In genomic region chr9:35335888-35336700, GRCm38 (mm10) we compare ENCODE assay signal across 9 mouse cellular contexts.
A peak's percentile ranks its signal among the peaks of the same experiment; 100 is the strongest.
DNase-seq lines count a peak whose midpoint lies in the region; ATAC-seq and TF ChIP-seq lines count a peak whose summit lies in the region.
"Had no signal": no experiment of that assay in that cellular context is flagged by ENCODE, and none has a peak within 500 bp of the region (broad histone marks: within the 10 kb centered on the region; RNA-seq: fewer than 3 reads in every experiment).

No protein-coding gene starts in this region.

- peak; percentile 53 for ATAC-seq in embryonic facial prominence, embryonic 13.5 days (ENCODE audit: insufficient number of reproducible peaks, insufficient read depth, low FRiP score, low TSS enrichment, low read depth)
- ATAC-seq in stomach, postnatal 0 days (ENCODE audit: low FRiP score, low TSS enrichment): peak; percentile 70
- ATAC-seq in liver, embryonic 12.5 days: no peak

- peak overlapping the region; percentile 92 for H3K27ac ChIP-seq in embryonic facial prominence, embryonic 13.5 days
- H3K27ac ChIP-seq in limb, embryonic 10.5 days: peak overlapping the region; percentile 86
- peak overlapping the region; percentile 69; the same call in 1 of the 2 replicates for H3K27ac ChIP-seq in stomach, postnatal 0 days (replicated peaks)
- H3K27ac ChIP-seq in liver, embryonic 12.5 days: no peak overlapping the region
- H3K27ac ChIP-seq: liver, embryonic 15.5 days had no signal

- 46% methylated on average over 15 of the region's 15 CpGs for WGBS in embryonic facial prominence, embryonic 13.5 days
- WGBS in limb, embryonic 10.5 days: 65% methylated on average over 15 of the region's 15 CpGs
- 48% methylated on average over 15 of the region's 15 CpGs for WGBS in stomach, postnatal 0 days
- WGBS in liver, embryonic 12.5 days (ENCODE audit: insufficient replicate concordance): 59% methylated on average over 15 of the region's 15 CpGs

- no peak overlapping the region for H3K4me3 ChIP-seq in C2C12 (ENCODE audit: insufficient read depth, poor library complexity, severe bottlenecking)
- H3K4me3 ChIP-seq in embryonic facial prominence, embryonic 13.5 days: no peak overlapping the region
- H3K4me3 ChIP-seq in limb, embryonic 10.5 days: no peak overlapping the region
- H3K4me3 ChIP-seq in stomach, postnatal 0 days (ENCODE audit: low read depth, low read length): no peak overlapping the region
- no peak overlapping the region for H3K4me3 ChIP-seq in liver, embryonic 12.5 days
- H3K4me3 ChIP-seq: liver, embryonic 15.5 days had no signal

- TF ChIP-seq EP300 in stomach, postnatal 0 days (optimal IDR thresholded peaks at IDR 0.05): no peak

- H3K9me3 ChIP-seq in embryonic facial prominence, embryonic 13.5 days: no peaks in the 10 kb centered on the region
- H3K9me3 ChIP-seq in limb, embryonic 10.5 days (replicated peaks): no peaks in the 10 kb centered on the region
- H3K9me3 ChIP-seq in stomach, postnatal 0 days (ENCODE audit: control insufficient read depth, low read length): no peaks in the 10 kb centered on the region
- no peaks in the 10 kb centered on the region for H3K9me3 ChIP-seq in liver, embryonic 12.5 days (replicated peaks)
- H3K9me3 ChIP-seq: liver, embryonic 15.5 days had no signal

- no peak overlapping the region for H3ac ChIP-seq in C2C12 (ENCODE audit: control insufficient read depth, insufficient read length, low read depth)

- no peaks in the 10 kb centered on the region for H3K79me2 ChIP-seq in C2C12 (ENCODE audit: control insufficient read depth, insufficient read depth)

- H3K36me3 ChIP-seq in C2C12 (ENCODE audit: control insufficient read depth, insufficient read depth): no peaks in the 10 kb centered on the region
- H3K36me3 ChIP-seq in embryonic facial prominence, embryonic 13.5 days: no peaks in the 10 kb centered on the region
- H3K36me3 ChIP-seq in limb, embryonic 10.5 days: no peaks in the 10 kb centered on the region
- H3K36me3 ChIP-seq in stomach, postnatal 0 days (ENCODE audit: control insufficient read depth, insufficient read depth, low read length): no peaks in the 10 kb centered on the region
- H3K36me3 ChIP-seq in liver, embryonic 12.5 days: no peaks in the 10 kb centered on the region
- H3K36me3 ChIP-seq: liver, embryonic 15.5 days had no signal

- no peak overlapping the region for H3K9ac ChIP-seq in embryonic facial prominence, embryonic 13.5 days
- H3K9ac ChIP-seq in stomach, postnatal 0 days (ENCODE audit: low read length): no peak overlapping the region
- no peak overlapping the region for H3K9ac ChIP-seq in liver, embryonic 12.5 days
- H3K9ac ChIP-seq: liver, embryonic 15.5 days had no signal

- no peaks in the 10 kb centered on the region for H3K27me3 ChIP-seq in C2C12 (ENCODE audit: control insufficient read depth, insufficient read depth, insufficient read length)
- no peaks in the 10 kb centered on the region for H3K27me3 ChIP-seq in embryonic facial prominence, embryonic 13.5 days
- peaks cover 19% of the 10 kb centered on the region; the same call in 1 of the 2 replicates for H3K27me3 ChIP-seq in limb, embryonic 10.5 days (ENCODE audit: low read depth, poor library complexity, severe bottlenecking)
- no peaks in the 10 kb centered on the region for H3K27me3 ChIP-seq in stomach, postnatal 0 days (ENCODE audit: control insufficient read depth, insufficient read depth, low read length)
- no peaks in the 10 kb centered on the region for H3K27me3 ChIP-seq in liver, embryonic 12.5 days (replicated peaks)
- H3K27me3 ChIP-seq: liver, embryonic 15.5 days had no signal

- TF ChIP-seq CTCF in C2C12 (IDR thresholded peaks at IDR 0.05; ENCODE audit: control insufficient read depth, insufficient read depth, insufficient read length): no peak
- no peak for TF ChIP-seq CTCF in stomach, postnatal 0 days (IDR thresholded peaks at IDR 0.05; ENCODE audit: low read depth)

- H3K79me3 ChIP-seq in C2C12 (ENCODE audit: low read depth): no peaks in the 10 kb centered on the region

- peak overlapping the region; percentile 16; the same call in 1 of the 2 replicates for H3K4me2 ChIP-seq in embryonic facial prominence, embryonic 13.5 days
- 0 out of 2 replicates have a peak overlapping the region, but pooled peaks have one; percentile 17 for H3K4me2 ChIP-seq in stomach, postnatal 0 days (replicated peaks; ENCODE audit: low read depth)
- H3K4me2 ChIP-seq in liver, embryonic 12.5 days: no peak overlapping the region
- H3K4me2 ChIP-seq: liver, embryonic 15.5 days had no signal

- peaks cover 92% of the 10 kb centered on the region for H3K4me1 ChIP-seq in embryonic facial prominence, embryonic 13.5 days
- H3K4me1 ChIP-seq in limb, embryonic 10.5 days: peaks cover 90% of the 10 kb centered on the region
- peaks cover 11% of the 10 kb centered on the region for H3K4me1 ChIP-seq in stomach, postnatal 0 days (replicated peaks; ENCODE audit: control insufficient read depth, insufficient read depth)
- H3K4me1 ChIP-seq in liver, embryonic 12.5 days: no peaks in the 10 kb centered on the region
- H3K4me1 ChIP-seq: liver, embryonic 15.5 days had no signal

- peak; percentile 50 for DNase-seq in adrenal gland, adult 2 months
- no peak for DNase-seq in adrenal gland, adult 18-20 months (ENCODE audit: low spot score in 2 of 2)
- DNase-seq in limb, embryonic 10.5 days (ENCODE audit: low spot score): peak; percentile 48
- DNase-seq in stomach, postnatal 0 days (ENCODE audit: low spot score): peak; percentile 47
- no peak for DNase-seq in ovary, postnatal 10 days (ENCODE audit: low spot score)

TF ChIP-seq in C2C12, 6 proteins besides CTCF, POLR2A, EP300 and RAD21:
- TF ChIP-seq MAX (IDR thresholded peaks at IDR 0.05) (peak; percentile 36), CEBPB (IDR thresholded peaks at IDR 0.05; ENCODE audit: low read depth) (no peak), MYOD1 (IDR thresholded peaks at IDR 0.05; ENCODE audit: control insufficient read depth, insufficient read length, low read depth) (peak; percentile 93)

Comparison
In these comparisons a context has a peak if more than half of its experiments do, and no peak if none do; other contexts are left out.
1. DNase-seq: peak in adrenal gland, adult 2 months (single experiment), limb, embryonic 10.5 days (single experiment) and stomach, postnatal 0 days (single experiment); none in adrenal gland, adult 18-20 months (0 of 2) and ovary, postnatal 10 days (single experiment).